Mouse (Mus musculus) gastrocnemius, adult 8-10 months (tissue): Measurements from ENCODE around the gene Sspo. TPM values are rescaled to one million over a fixed set of nuclear protein-coding genes. Genes with fewer than 3 reads are reported as not detected.
"Not testable (repeated sequence)": the region's sequence is repeated elsewhere in the genome, so short reads cannot be mapped to it uniquely, and the experiment has no call there.

Source experiments
- DNase-seq, 2 experiments: peaks; one replicate each; pipeline ENCODE4 v3.0.0; 2022; ENCODE audit warnings: low spot score in 2 of 2
- total RNA-seq, 4 experiments: library from RNA; stranded (reverse); gene quantifications; 2 replicates each; pipeline ENCODE4 v1.2.4; 2022

The Sspo gene
- total RNA-seq, 4 experiments from 2014 or later = 0.24 to 1.1 (median 0.37) TPM

- DNase-seq = peak; percentile 61 to 75
Measured at GRCm38 (mm10) chr6:48487747-48488725, 40.0 kb downstream of the Sspo start.

GRCm38 (mm10) chr6:48489741-48490140, 41.7 kb downstream of the Sspo start:
- DNase-seq = no peak

DNA sequence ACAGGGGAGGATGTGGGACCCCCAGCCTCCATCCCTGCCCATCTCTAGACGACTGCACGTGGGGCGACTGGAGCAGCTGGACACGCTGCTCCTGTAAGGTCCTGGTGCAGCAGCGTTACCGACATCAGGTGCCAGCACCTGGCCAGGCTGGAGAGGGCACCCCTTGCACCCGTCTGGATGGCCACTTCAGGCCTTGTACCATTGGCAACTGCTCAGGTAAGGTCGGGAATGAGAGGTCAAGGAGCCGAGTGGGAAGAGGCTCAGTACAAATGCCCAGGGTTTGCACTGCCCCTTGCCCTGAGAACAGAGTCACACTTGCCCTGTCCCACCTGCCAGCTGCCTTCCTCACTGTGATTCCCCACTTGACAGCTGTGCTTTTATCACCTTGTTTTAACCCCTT, 43.3 kb downstream of the Sspo start:
- DNase-seq = no peak

DNA sequence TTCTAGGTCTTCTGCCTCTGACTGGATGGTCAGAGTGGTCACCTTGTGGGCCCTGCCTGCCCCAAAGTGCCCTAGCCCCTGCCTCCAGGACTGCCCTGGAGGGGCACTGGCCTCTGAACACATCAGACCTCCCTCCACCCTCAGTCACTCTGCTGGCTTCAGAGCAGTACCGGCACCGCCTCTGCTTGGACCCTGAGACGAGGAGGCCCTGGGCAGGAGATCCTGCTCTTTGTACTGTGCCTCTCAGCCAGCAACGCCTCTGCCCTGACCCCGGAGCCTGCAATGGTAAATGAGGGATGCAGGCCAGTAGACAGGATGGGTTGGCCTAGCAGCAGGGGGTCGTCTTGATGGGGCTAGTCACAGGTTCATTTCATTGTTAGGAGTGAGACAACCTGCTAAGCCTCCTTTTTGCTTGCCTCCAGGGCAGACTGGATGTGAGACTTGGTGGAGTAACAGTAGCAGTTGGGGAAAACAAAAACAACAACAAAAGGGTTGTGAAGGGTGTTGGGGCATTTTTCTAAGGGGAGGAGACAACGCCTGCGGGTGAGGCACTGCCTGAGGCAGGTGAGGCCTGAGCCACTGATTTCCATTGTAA, 45.2 kb downstream of the Sspo start:
- DNase-seq = no peak

GRCm38 (mm10) chr6:48497521-48497920, 49.5 kb downstream of the Sspo start:
- no peak for DNase-seq

- no peak for DNase-seq
Measured at GRCm38 (mm10) chr6:48503847-48504240, 55.8 kb downstream of the Sspo start.

GRCm38 (mm10) chr6:48504241-48504854, 56.3 kb downstream of the Sspo start:
- DNase-seq = peak; percentile 67 to 71

- no peak for DNase-seq
Measured at GRCm38 (mm10) chr6:48508087-48508486, 60.1 kb downstream of the Sspo start.

- DNase-seq = no peak
Measured at GRCm38 (mm10) chr6:48510426-48510825, 62.4 kb downstream of the Sspo start.

GRCm38 (mm10) chr6:48511861-48512260, 63.8 kb downstream of the Sspo start:
- no peak for DNase-seq

DNA sequence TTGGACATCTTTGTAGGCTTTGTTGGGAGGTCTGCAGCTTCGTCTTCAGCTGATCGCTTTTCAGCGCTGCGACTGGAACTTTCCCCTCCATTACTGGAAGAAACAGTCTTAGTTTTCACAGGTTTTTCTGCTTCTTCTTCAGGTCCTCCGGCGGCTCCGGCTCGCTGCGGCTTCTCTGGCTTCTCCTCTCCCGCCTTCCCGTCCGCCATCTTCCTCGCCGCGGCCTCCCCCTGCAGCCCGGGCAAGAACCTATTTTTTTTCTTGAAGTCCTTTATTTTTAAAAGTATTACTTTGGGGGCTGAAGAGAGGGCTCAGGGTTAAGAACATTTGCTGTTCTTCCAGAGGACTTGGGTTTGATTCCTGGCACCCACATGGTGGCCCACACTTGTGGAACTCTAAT, 76.9 kb downstream of the Sspo start:
- not testable (repeated sequence) for DNase-seq

GRCm38 (mm10) chr6:48527901-48528300, 79.9 kb downstream of the Sspo start:
- no peak for DNase-seq

- no peak for DNase-seq
Measured at GRCm38 (mm10) chr6:48529261-48529660, 81.2 kb downstream of the Sspo start.

- DNase-seq = no peak
Measured at GRCm38 (mm10) chr6:48529871-48530440, 81.9 kb downstream of the Sspo start.

DNA sequence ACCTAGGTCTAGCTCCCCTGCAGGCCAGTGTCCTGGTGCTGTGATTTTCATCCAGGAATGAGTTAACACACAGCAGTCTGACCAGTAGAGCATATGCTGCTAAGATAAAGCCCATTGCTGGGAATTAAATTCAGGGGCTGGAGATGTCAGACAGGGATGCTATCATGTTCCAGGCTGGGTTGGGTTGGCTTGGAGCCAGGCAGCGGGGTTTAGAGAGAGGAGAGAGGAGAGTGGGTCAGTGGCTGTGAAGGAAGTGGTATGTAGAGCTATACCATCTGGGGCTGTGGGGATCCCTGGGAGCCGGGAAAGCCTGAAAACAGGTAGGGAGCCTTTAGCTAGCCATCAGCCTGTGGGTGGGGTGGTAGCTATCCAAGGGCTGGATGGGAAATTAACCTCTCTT, 82.8 kb downstream of the Sspo start:
- DNase-seq = no peak

- no peak for DNase-seq
Measured at GRCm38 (mm10) chr6:48533475-48533874, 85.4 kb downstream of the Sspo start.

GRCm38 (mm10) chr6:48534913-48535312, 86.9 kb downstream of the Sspo start:
- no peak for DNase-seq

GRCm38 (mm10) chr6:48536091-48536490, 88.1 kb downstream of the Sspo start:
- DNase-seq = no peak

DNA sequence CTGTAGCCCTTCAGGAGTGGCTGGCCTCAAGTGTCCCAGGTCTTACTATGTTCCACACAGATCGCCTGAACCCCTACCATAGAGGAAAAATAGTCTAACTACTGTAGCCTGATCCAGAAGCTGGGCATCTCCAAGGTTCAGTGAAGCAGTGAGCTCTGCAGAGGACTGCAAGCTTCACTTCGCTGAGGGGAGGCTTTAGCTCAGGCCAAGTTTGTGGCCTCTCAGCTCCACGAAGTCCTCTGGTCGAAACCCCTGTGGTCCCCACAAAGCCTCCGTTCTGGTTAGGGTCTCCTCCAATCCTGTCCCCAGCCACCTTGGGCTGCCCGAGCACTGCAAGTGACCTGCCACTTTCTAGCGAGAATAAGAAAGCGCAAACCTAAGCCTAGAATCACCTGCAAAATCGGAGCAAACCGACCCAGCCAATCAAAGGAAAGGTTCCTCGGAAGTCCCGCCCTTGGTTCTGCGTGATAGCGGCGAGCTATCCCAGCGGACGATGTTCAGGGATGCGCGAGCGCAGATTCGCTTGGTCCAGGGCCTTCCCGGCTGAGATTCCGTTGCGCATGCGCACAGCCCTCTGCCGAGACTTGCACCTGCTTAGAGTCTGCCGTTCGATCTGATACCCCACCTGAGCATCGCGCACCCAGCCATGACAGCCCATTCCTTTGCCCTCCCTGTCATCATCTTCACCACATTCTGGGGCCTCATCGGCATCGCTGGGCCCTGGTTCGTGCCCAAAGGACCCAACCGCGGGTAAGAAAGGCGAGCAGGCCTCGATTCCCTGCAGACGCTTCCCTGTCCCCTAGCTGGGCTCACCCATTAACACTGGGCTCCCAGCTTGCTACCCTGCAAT, 89.3 kb downstream of the Sspo start, which contains the start of gene Atp6v0e2:
TSS of gene Atp6v0e2 (plus strand) at position 511 of the 850 bp plus-strand sequence.
- peak; percentile 58 to 82 for DNase-seq

GRCm38 (mm10) chr6:48538841-48539737, 91.1 kb downstream of the Sspo start:
- peak; percentile 70 to 77 for DNase-seq
